Mouse (Mus musculus): ENCODE measurements at regions not wholly inside any gene's neighbourhood (a gene's known extent, or its start where the extent isn't known, plus 50 kb on each side); places are given as distances from the start of the nearest gene placed in this dataset.
A peak's percentile ranks its signal among the peaks of the same experiment; 100 is the strongest.

DNA sequence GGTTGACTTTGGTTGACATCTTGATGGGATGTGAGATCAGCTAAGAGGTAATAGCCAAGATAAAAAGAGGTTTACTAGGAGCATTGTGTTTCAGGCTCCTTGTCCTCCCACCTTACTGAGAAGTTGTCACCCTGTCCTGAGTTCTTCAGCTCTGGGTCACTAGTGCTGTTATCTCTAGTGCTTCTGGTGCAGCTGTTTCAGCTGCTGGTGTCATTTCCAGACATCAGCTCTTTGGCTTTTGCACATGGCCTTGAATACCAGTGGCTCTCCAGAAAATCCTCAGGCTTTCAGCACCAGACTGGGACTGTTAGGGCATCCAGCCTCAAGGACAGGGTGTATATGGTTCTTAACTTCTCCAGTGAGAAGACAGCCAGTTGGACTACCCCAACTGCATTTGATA, 697.9 kb upstream of the Ncam2 start:
- DNase-seq (ENCODE audit: low read depth, low spot score), result no peak

DNA sequence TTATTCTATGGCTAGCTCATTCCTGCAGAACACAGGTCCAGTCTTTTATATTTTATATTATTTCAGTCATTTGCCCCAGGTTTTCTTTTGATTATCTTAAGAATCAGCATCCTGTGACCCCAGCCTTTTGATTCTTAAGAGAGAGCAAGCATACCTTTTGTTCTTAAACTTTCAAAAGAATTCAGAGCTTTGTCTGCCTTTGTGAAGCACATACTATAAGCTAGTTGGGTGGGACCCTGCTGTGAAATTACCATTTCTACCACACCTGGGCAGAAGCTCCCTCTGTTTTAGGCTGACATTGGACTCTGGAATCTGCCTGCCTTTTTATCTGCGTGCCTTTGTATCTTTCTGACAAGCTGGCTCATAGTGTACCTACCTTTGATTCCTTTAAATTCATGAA, 697.2 kb upstream of the Ncam2 start:
- peak; percentile 58 for DNase-seq (ENCODE audit: low read depth, low spot score)

DNA sequence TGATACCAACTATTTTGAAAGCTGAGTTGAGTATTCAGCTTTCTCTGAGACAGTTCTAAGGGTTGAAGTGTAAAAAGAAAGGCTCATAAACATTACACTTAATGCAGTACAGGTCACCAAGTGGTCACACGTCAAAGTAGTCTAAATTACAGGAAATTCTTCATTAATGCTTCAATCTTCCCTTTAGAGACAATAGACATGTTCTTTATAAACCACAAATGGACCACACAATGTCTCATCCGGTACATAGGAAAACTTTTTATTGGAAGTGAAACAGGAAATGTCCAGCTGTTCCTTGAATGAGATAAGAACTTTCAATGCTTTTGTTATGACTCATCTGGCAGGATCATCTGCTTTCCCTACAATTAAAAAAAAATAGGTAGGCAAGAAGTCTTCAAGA, 687.8 kb upstream of the Ncam2 start:
- no peak for DNase-seq (ENCODE audit: low read depth, low spot score)

DNA sequence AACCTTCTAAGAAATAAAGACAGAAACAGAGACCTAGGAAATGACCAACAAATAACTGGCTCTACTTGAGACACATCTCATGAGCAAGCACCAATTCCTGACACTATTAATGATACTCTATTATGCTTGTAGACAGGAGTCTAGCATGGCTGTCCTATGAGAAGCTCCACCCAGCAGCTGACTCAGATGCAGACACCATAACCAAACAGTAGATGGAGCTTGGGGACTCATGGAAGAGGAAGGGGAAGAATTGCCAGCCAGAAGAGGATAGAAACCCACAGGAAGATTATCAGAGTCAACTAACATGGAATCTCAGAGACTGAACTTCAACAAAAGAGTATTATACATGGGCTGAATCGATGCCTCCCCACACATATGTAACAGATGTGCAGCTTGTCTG, 662.5 kb upstream of the Ncam2 start:
- DNase-seq (ENCODE audit: low read depth, low spot score), result no peak

DNA sequence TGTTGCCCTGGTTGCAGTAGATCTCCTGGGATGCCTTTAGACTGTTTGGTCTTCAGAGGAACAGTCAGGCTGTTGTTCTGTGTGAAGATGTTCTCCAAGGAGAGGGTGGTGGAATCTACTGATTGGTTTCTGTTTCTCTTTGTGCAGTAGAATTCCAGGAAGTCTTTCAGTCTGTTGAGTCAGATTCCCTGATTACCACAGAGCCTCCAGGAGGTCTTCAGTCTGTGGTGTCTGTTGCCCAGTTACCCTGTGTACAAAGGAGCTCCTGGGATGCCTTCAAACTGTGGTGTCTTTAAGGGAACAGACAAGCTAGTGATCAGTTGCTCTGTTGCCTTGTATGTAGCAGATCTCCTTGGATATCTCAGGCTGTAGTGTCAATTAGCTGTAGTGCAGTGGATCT, 653.9 kb upstream of the Ncam2 start:
- DNase-seq (ENCODE audit: low read depth, low spot score), result no peak

DNA sequence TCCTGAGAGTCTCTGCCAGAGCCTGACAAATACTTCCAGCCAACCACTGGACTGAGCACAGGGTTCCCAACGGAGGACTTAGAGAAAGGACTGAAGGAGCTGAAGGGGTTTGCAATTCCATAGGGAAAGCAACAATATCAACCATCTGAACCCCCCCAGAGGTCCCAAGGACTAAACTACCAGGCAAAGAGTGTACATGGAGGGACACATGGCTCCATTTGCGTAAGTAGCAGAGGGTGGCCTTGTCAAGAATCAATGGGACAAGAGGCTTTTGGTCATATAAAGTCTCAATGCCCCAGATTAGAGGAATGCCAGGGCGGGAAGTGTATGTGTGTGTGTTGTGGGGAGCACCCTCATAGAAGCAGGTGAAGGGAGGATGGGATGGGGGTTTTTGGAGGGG, 633.4 kb upstream of the Ncam2 start:
- no peak for DNase-seq (ENCODE audit: low read depth, low spot score)

DNA sequence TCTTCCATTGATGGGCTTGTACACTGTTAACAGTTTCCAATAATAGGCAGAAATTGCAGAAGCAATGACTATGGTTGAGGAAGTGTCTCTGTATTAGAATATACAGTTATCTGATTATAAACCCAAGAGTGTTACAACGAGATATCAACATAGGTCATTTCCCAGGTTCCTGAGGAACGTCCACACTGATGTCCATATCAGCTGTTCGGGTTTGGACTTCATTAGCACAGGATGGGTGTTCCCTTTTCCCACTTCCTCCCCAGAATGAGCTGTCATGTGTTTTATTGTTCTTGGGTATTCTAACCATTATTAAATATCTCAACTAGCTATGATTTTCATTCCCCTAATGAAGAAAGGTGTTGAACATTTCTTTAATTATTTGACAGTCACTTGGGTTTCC, 613.2 kb upstream of the Ncam2 start:
- DNase-seq (ENCODE audit: low read depth, low spot score), result no peak

DNA sequence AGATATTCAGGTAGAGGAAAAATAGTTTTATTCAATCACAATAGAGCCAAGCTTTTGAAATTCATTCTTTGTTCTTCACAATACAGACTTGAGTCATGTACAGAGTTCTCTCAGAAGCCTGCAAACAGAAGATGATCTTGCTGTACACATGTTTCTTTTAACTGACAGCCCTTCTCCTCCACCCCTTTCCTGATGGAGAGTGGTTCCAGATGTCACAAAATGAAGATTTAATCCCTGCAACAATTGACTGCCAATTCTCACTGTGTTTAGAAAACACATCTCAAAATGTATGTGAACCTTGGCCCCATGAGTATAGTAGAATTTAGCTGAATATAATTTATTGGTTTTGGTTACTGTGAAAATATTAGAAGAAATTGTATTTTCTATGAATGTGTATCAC, 596.6 kb upstream of the Ncam2 start:
- DNase-seq (ENCODE audit: low read depth, low spot score), result no peak

All from ZHBTc4 (cell line).